Mouse (Mus musculus) liver, embryonic 14.5 days (tissue): ENCODE measurements around the gene Gm20219. TPM values are rescaled to one million over a fixed set of nuclear protein-coding genes. Genes with fewer than 3 reads are reported as not detected.
"Not testable (repeated sequence)": the region's sequence is repeated elsewhere in the genome, so short reads cannot be mapped to it uniquely, and the experiment has no call there.

Experiments used
- ATAC-seq: fragments of 200-750 bp; cut with Nextera tagmentation; 2 replicates; pipeline ENCODE4 v1.8.0; 2017; ENCODE audit warnings: moderate number of reproducible peaks, mild to moderate bottlenecking, moderate library complexity; ENCODE audit not compliant: insufficient read depth
- DNase-seq, 3 experiments: peaks; one replicate each; pipeline ENCODE4 v3.0.0-alpha.2; 2012 to 2013; ENCODE audit warnings: low read depth in 3 of 3, low spot score in 3 of 3
- H3K27ac ChIP-seq: fragments of 300-500 bp; sonication (generic); 2 replicates; pipeline ENCODE4 v1.5.1; 2014; ENCODE audit warnings: moderate library complexity, mild to moderate bottlenecking, control low read depth, inconsistent platforms
- H3K27me3 ChIP-seq: fragments of 300-500 bp; sonication (generic); 2 replicates; pipeline ENCODE4 v1.6.1; 2014; ENCODE audit warnings: mild to moderate bottlenecking, low read length, moderate library complexity; ENCODE audit not compliant: control insufficient read depth, insufficient read depth
- H3K36me3 ChIP-seq: fragments of 300-500 bp; sonication (generic); replicated peaks from 2 replicates; pipeline ENCODE4 v1.6.1; 2014; ENCODE audit warnings: low read depth; ENCODE audit not compliant: control insufficient read depth, insufficient read depth
- H3K4me1 ChIP-seq, 2 experiments: fragments of 200-500 bp in 1 of 2; fragments of 300-500 bp in 1 of 2; sonication (generic) in 1 of 2; replicated peaks; 2 replicates each; pipeline ENCODE4 v1.6.1; 2012 to 2014; ENCODE audit warnings: antibody characterized with exemption in 1 of 2, inconsistent platforms in 1 of 2, low read length in 1 of 2; ENCODE audit not compliant: control insufficient read depth in 2 of 2, insufficient read depth in 2 of 2
- H3K4me2 ChIP-seq: fragments of 300-500 bp; sonication (generic); 2 replicates; pipeline ENCODE4 v1.6.1; 2014; ENCODE audit warnings: low read depth, mild to moderate bottlenecking, control low read depth, moderate library complexity
- H3K4me3 ChIP-seq, 2 experiments: fragments of 200-500 bp in 1 of 2; fragments of 300-500 bp in 1 of 2; sonication (generic) in 1 of 2; 2 replicates each; pipeline ENCODE4 v1.5.1; 2012 to 2014; ENCODE audit warnings: low read depth in 2 of 2, low read length in 2 of 2, mild to moderate bottlenecking in 2 of 2, control low read depth in 1 of 2, inconsistent platforms in 1 of 2, moderate library complexity in 1 of 2; ENCODE audit not compliant: insufficient read depth in 1 of 2
- H3K9ac ChIP-seq: fragments of 300-500 bp; sonication (generic); replicated peaks from 2 replicates; pipeline ENCODE4 v1.6.1; 2014; ENCODE audit warnings: mild to moderate bottlenecking, control low read depth, moderate library complexity
- H3K9me3 ChIP-seq: fragments of 300-500 bp; sonication (generic); 2 replicates; pipeline ENCODE4 v1.6.1; 2016; ENCODE audit warnings: low read length, mixed read lengths; ENCODE audit not compliant: control insufficient read depth
- CTCF ChIP-seq: IDR thresholded peaks from 2 replicates; pipeline ENCODE4 v1.5.1; 2016; ENCODE audit warnings: antibody characterized with exemption, low read depth, control low read depth
- EP300 ChIP-seq: IDR thresholded peaks from 2 replicates; pipeline ENCODE4 v1.6.1; 2016; ENCODE audit warnings: antibody characterized with exemption, low read depth
- WGBS: fragments of 180-500 bp; shearing (Covaris S2); extraction: QIAGEN DNeasy Blood & Tissue Kit; methylation state at CpG from one replicate; pipeline ENCODE4 v1.1.7; 2014; ENCODE audit not compliant: insufficient replicate concordance; 5-methylcytosine and 5-hydroxymethylcytosine counted together
- polyA plus RNA-seq, 2 experiments: library from polyadenylated mRNA; depleted of rRNA in 1 of 2; stranded (reverse) in 1 of 2; unstranded in 1 of 2; fragments of >200 nt; fragmentation: Nextera tagmentation in 1 of 2; extraction: Ambion mirVana in 1 of 2; gene quantifications; 2 replicates each; pipeline versions ENCODE4 v1.2.1 to v1.2.3; 2012 to 2014

Gene Gm20219
- polyA plus RNA-seq, 2 experiments: 0.22 TPM; not detected in 1

GRCm38 (mm10) chr17:56506417-56507065, 47.6 kb downstream of the Gm20219 start:
- peak overlapping the region; percentile 65 for H3K4me2 ChIP-seq
- TF ChIP-seq CTCF: no peak
- TF ChIP-seq EP300: no peak
- peak overlapping the region in 1 of 2 experiments; percentile 63; a peak in 2 of 4 replicates for H3K4me3 ChIP-seq
- no peaks in the 10 kb centered on the region for H3K36me3 ChIP-seq
- DNase-seq: no peak
- H3K9me3 ChIP-seq: no peaks in the 10 kb centered on the region
- no peak overlapping the region for H3K27ac ChIP-seq
- peaks cover 22% of the 10 kb centered on the region for H3K27me3 ChIP-seq
- peaks cover 0 to 5% of the 10 kb centered on the region in 2 experiments; a peak in 1 of 4 replicates for H3K4me1 ChIP-seq
- WGBS: 50% methylated on average over 15 of the region's 15 CpGs
- H3K9ac ChIP-seq: no peak overlapping the region; the same call in 1 of the 2 replicates
- no peak for ATAC-seq

GRCm38 (mm10) chr17:56505401-56505800, 48.8 kb downstream of the Gm20219 start:
- DNase-seq (no peak), ATAC-seq (no peak)
- no peaks in the 10 kb centered on the region for H3K9me3 ChIP-seq
- no peaks in the 10 kb centered on the region for H3K36me3 ChIP-seq
- TF ChIP-seq EP300 (no peak), CTCF (no peak)
- H3K4me1 ChIP-seq: peaks cover 0 to 5% of the 10 kb centered on the region in 2 experiments; a peak in 1 of 4 replicates
- H3K4me2 ChIP-seq: no peak overlapping the region
- WGBS: 78% methylated on average over 10 of the region's 10 CpGs
- H3K9ac ChIP-seq: no peak overlapping the region
- no peak overlapping the region for H3K27ac ChIP-seq
- H3K4me3 ChIP-seq: no peak overlapping the region
- H3K27me3 ChIP-seq: peaks cover 11% of the 10 kb centered on the region

- no peak for ATAC-seq
- no peak overlapping the region for H3K27ac ChIP-seq
- H3K4me1 ChIP-seq: peaks cover 0 to 3% of the 10 kb centered on the region in 2 experiments; a peak in 1 of 4 replicates
- H3K4me2 ChIP-seq: no peak overlapping the region
- H3K27me3 ChIP-seq: no peaks in the 10 kb centered on the region
- no peak for DNase-seq
- no peak for TF ChIP-seq EP300
- no peak for TF ChIP-seq CTCF
- no peaks in the 10 kb centered on the region for H3K36me3 ChIP-seq
- no peak overlapping the region for H3K4me3 ChIP-seq
- H3K9ac ChIP-seq: no peak overlapping the region
- 28% methylated on average over 9 of the region's 9 CpGs for WGBS
- H3K9me3 ChIP-seq: no peaks in the 10 kb centered on the region
These were observed 51.7 kb downstream of the Gm20219 start for GRCm38 (mm10) chr17:56502526-56502925.

- H3K27ac ChIP-seq, H3K4me1 ChIP-seq, H3K27me3 ChIP-seq, DNase-seq, ATAC-seq, H3K9me3 ChIP-seq, H3K4me2 ChIP-seq, H3K9ac ChIP-seq, H3K4me3 ChIP-seq, H3K36me3 ChIP-seq: not testable (repeated sequence)
- WGBS: 48% methylated on average over 2 of the region's 2 CpGs
These were observed 52.4 kb downstream of the Gm20219 start for GRCm38 (mm10) chr17:56501635-56502400.

Other genes with a start within 250 kb of the Gm20219 start
- gene Kdm4b, start 228.3 kb downstream of the Gm20219 start, polyA plus RNA-seq (2012; rRNA removed): 4.2 and 4.6 TPM in 2 replicates
- gene Kdm4b, start 228.3 kb downstream of the Gm20219 start, polyA plus RNA-seq (2014; fragmentation: Nextera tagmentation; extraction: Ambion mirVana): 4.5 and 6.3 TPM in 2 replicates
- 17.7 and 18.8 TPM in 2 replicates for gene Ptprs, start 77.9 kb downstream of the Gm20219 start, polyA plus RNA-seq (2012; rRNA removed)
- 3.8 and 4.6 TPM in 2 replicates for gene Ptprs, start 77.9 kb downstream of the Gm20219 start, polyA plus RNA-seq (2014; fragmentation: Nextera tagmentation; extraction: Ambion mirVana)
- gene Znrf4, start 42.0 kb downstream of the Gm20219 start, polyA plus RNA-seq (2012; rRNA removed): not detected in 2 replicates
- not detected in 2 replicates for gene Znrf4, start 42.0 kb downstream of the Gm20219 start, polyA plus RNA-seq (2014; fragmentation: Nextera tagmentation; extraction: Ambion mirVana)
- 21.4 and 40.2 TPM in 2 replicates for gene Safb2, start 30.2 kb upstream of the Gm20219 start, polyA plus RNA-seq (2012; rRNA removed)
- gene Safb2, start 30.2 kb upstream of the Gm20219 start, polyA plus RNA-seq (2014; fragmentation: Nextera tagmentation; extraction: Ambion mirVana): 16.8 and 20.0 TPM in 2 replicates
- 26.5 and 47.3 TPM in 2 replicates for gene Safb, start 30.4 kb upstream of the Gm20219 start, polyA plus RNA-seq (2012; rRNA removed)
- 22.1 and 27.1 TPM in 2 replicates for gene Safb, start 30.4 kb upstream of the Gm20219 start, polyA plus RNA-seq (2014; fragmentation: Nextera tagmentation; extraction: Ambion mirVana)
- 53.4 and 84.4 TPM in 2 replicates for gene 2410015M20Rik, start 55.4 kb upstream of the Gm20219 start, polyA plus RNA-seq (2012; rRNA removed)
- 183 and 186 TPM in 2 replicates for gene 2410015M20Rik, start 55.4 kb upstream of the Gm20219 start, polyA plus RNA-seq (2014; fragmentation: Nextera tagmentation; extraction: Ambion mirVana)
- gene Rpl36, start 59.0 kb upstream of the Gm20219 start, polyA plus RNA-seq (2012; rRNA removed): 1,839 and 1,886 TPM in 2 replicates
- gene Rpl36, start 59.0 kb upstream of the Gm20219 start, polyA plus RNA-seq (2014; fragmentation: Nextera tagmentation; extraction: Ambion mirVana): 1,322 and 1,328 TPM in 2 replicates
- 38.5 and 46.3 TPM in 2 replicates for gene Lonp1, start 72.5 kb upstream of the Gm20219 start, polyA plus RNA-seq (2012; rRNA removed)
- gene Lonp1, start 72.5 kb upstream of the Gm20219 start, polyA plus RNA-seq (2014; fragmentation: Nextera tagmentation; extraction: Ambion mirVana): 28.8 and 36.9 TPM in 2 replicates
- 0.33 and 0.45 TPM in 2 replicates for gene Catsperd, start 73.8 kb upstream of the Gm20219 start, polyA plus RNA-seq (2012; rRNA removed)
- gene Catsperd, start 73.8 kb upstream of the Gm20219 start, polyA plus RNA-seq (2014; fragmentation: Nextera tagmentation; extraction: Ambion mirVana): 0.39 and 0.54 TPM in 2 replicates
- gene Ranbp3, start 118.9 kb upstream of the Gm20219 start, polyA plus RNA-seq (2012; rRNA removed): 40.9 and 42.9 TPM in 2 replicates
- gene Ranbp3, start 118.9 kb upstream of the Gm20219 start, polyA plus RNA-seq (2014; fragmentation: Nextera tagmentation; extraction: Ambion mirVana): 34.2 and 37.2 TPM in 2 replicates
- 119 and 215 TPM in 2 replicates for gene Ndufa11, start 163.4 kb upstream of the Gm20219 start, polyA plus RNA-seq (2012; rRNA removed)
- 276 and 284 TPM in 2 replicates for gene Ndufa11, start 163.4 kb upstream of the Gm20219 start, polyA plus RNA-seq (2014; fragmentation: Nextera tagmentation; extraction: Ambion mirVana)
- 2.8 and 3.3 TPM in 2 replicates for gene Vmac, start 163.6 kb upstream of the Gm20219 start, polyA plus RNA-seq (2012; rRNA removed)
- gene Vmac, start 163.6 kb upstream of the Gm20219 start, polyA plus RNA-seq (2014; fragmentation: Nextera tagmentation; extraction: Ambion mirVana): 3.1 and 3.2 TPM in 2 replicates
- gene Nrtn, start 203.1 kb upstream of the Gm20219 start, polyA plus RNA-seq (2012; rRNA removed): 1.0 and 1.6 TPM in 2 replicates
- 1.7 and 1.9 TPM in 2 replicates for gene Nrtn, start 203.1 kb upstream of the Gm20219 start, polyA plus RNA-seq (2014; fragmentation: Nextera tagmentation; extraction: Ambion mirVana)
- gene Dus3l, start 210.4 kb upstream of the Gm20219 start, polyA plus RNA-seq (2012; rRNA removed): 18.1 and 19.3 TPM in 2 replicates
- gene Dus3l, start 210.4 kb upstream of the Gm20219 start, polyA plus RNA-seq (2014; fragmentation: Nextera tagmentation; extraction: Ambion mirVana): 9.5 and 10.8 TPM in 2 replicates
- 1.2 and 1.3 TPM in 2 replicates for gene Prr22, start 215.9 kb upstream of the Gm20219 start, polyA plus RNA-seq (2012; rRNA removed)
- 0.40 and 0.52 TPM in 2 replicates for gene Prr22, start 215.9 kb upstream of the Gm20219 start, polyA plus RNA-seq (2014; fragmentation: Nextera tagmentation; extraction: Ambion mirVana)